Mouse (Mus musculus): Measurements from ENCODE around the gene Gabrr2.

Gene Gabrr2

GRCm38 (mm10) chr4:33062981-33063380, at the start of gene Gabrr2:
Gene Gabrr2, plus strand, starts transcription at chr4:33062999.
- no peak for DNase-seq (ENCODE audit: low read depth in 2 of 2, low spot score in 2 of 2)

GRCm38 (mm10) chr4:33018361-33018999, 44.3 kb upstream of the Gabrr2 start:
- DNase-seq (ENCODE audit: low read depth in 2 of 2, low spot score in 2 of 2), result peak; percentile 78 to 85

- no peak for DNase-seq (ENCODE audit: low read depth in 2 of 2, low spot score in 2 of 2)
These were observed 38.4 kb upstream of the Gabrr2 start for GRCm38 (mm10) chr4:33024420-33024819.

- DNase-seq (ENCODE audit: low read depth in 2 of 2, low spot score in 2 of 2), result no peak
These were observed 33.7 kb upstream of the Gabrr2 start for GRCm38 (mm10) chr4:33029104-33029503.

GRCm38 (mm10) chr4:33030264-33031194, 32.3 kb upstream of the Gabrr2 start:
- no peak for DNase-seq (ENCODE audit: low read depth in 2 of 2, low spot score in 2 of 2)

- peak; percentile 56 to 58 for DNase-seq (ENCODE audit: low read depth in 2 of 2, low spot score in 2 of 2)
These were observed 31.4 kb upstream of the Gabrr2 start, which contains the start of gene Ube2j1 for GRCm38 (mm10) chr4:33031195-33031960. Gene Ube2j1, plus strand, starts transcription at chr4:33031416.

GRCm38 (mm10) chr4:33032045-33032444, 30.8 kb upstream of the Gabrr2 start:
- no peak for DNase-seq (ENCODE audit: low read depth in 2 of 2, low spot score in 2 of 2)

- DNase-seq (ENCODE audit: low read depth in 2 of 2, low spot score in 2 of 2), result no peak
These were observed 29.3 kb upstream of the Gabrr2 start for GRCm38 (mm10) chr4:33033515-33033914.

- no peak for DNase-seq (ENCODE audit: low read depth in 2 of 2, low spot score in 2 of 2)
These were observed 23.0 kb upstream of the Gabrr2 start for GRCm38 (mm10) chr4:33039826-33040225.

GRCm38 (mm10) chr4:33049601-33050000, 13.2 kb upstream of the Gabrr2 start:
- no peak for DNase-seq (ENCODE audit: low read depth in 2 of 2, low spot score in 2 of 2)

- DNase-seq (ENCODE audit: low read depth in 2 of 2, low spot score in 2 of 2), result no peak
These were observed 10.7 kb upstream of the Gabrr2 start for GRCm38 (mm10) chr4:33052055-33052454.

GRCm38 (mm10) chr4:33052650-33053049, 10.1 kb upstream of the Gabrr2 start:
- no peak for DNase-seq (ENCODE audit: low read depth in 2 of 2, low spot score in 2 of 2)

GRCm38 (mm10) chr4:33054426-33054825, 8.4 kb upstream of the Gabrr2 start:
- DNase-seq (ENCODE audit: low read depth in 2 of 2, low spot score in 2 of 2), result no peak

- DNase-seq (ENCODE audit: low read depth in 2 of 2, low spot score in 2 of 2), result no peak
These were observed 6.5 kb upstream of the Gabrr2 start for GRCm38 (mm10) chr4:33056317-33056716.

GRCm38 (mm10) chr4:33057890-33058687, 4.7 kb upstream of the Gabrr2 start:
- DNase-seq (ENCODE audit: low read depth in 2 of 2, low spot score in 2 of 2), result no peak

GRCm38 (mm10) chr4:33061158-33061557, 1.6 kb upstream of the Gabrr2 start:
- DNase-seq (ENCODE audit: low read depth in 2 of 2, low spot score in 2 of 2), result no peak

GRCm38 (mm10) chr4:33064986-33065385, 2.2 kb downstream of the Gabrr2 start:
- DNase-seq (ENCODE audit: low read depth in 2 of 2, low spot score in 2 of 2), result no peak

- no peak for DNase-seq (ENCODE audit: low read depth in 2 of 2, low spot score in 2 of 2)
These were observed 3.6 kb downstream of the Gabrr2 start for GRCm38 (mm10) chr4:33066223-33066960.

GRCm38 (mm10) chr4:33067331-33067730, 4.5 kb downstream of the Gabrr2 start:
- no peak for DNase-seq (ENCODE audit: low read depth in 2 of 2, low spot score in 2 of 2)

- no peak for DNase-seq (ENCODE audit: low read depth in 2 of 2, low spot score in 2 of 2)
These were observed 5.0 kb downstream of the Gabrr2 start for GRCm38 (mm10) chr4:33067826-33068225.
